Mouse (Mus musculus) E14TG2a.4 (cell line): ENCODE data around the gene Rad9a.

Experiments
- CTCF ChIP-seq: conservative IDR thresholded peaks from 2 replicates; pipeline ENCODE4 v1.5.1; 2014; ENCODE audit warnings: low read length
- NANOG ChIP-seq: IDR thresholded peaks from 2 replicates; pipeline ENCODE4 v1.6.1; 2014; ENCODE audit warnings: borderline replicate concordance, low read length, mixed read lengths

GRCm38 (mm10) chr19:4170723-4171392, 30.6 kb downstream of the Rad9a start:
- no peak for TF ChIP-seq CTCF
- TF ChIP-seq NANOG, result no peak
